Mouse (Mus musculus) limb, embryonic 14.5 days (tissue): ENCODE measurements at regions not wholly inside any gene's neighbourhood (a gene's known extent, or its start where the extent isn't known, plus 50 kb on each side); places are given as distances from the start of the nearest gene placed in this dataset.
"Not testable (repeated sequence)": the region's sequence is repeated elsewhere in the genome, so short reads cannot be mapped to it uniquely, and the experiment has no call there.

Source experiments
- ATAC-seq: fragments of 200-750 bp; cut with Nextera tagmentation; 2 replicates; pipeline ENCODE4 v1.8.0; 2017; ENCODE audit warnings: low read depth, moderate number of reproducible peaks, moderate TSS enrichment; ENCODE audit not compliant: low FRiP score
- DNase-seq: peaks from one replicate; pipeline ENCODE4 v3.0.0-alpha.2; 2015; ENCODE audit warnings: low spot score
- H3K27ac ChIP-seq: fragments of 300-500 bp; sonication (generic); replicated peaks from 2 replicates; pipeline ENCODE4 v1.5.1; 2014; ENCODE audit warnings: low read depth, mild to moderate bottlenecking, low read length, moderate library complexity, mixed read lengths
- H3K27me3 ChIP-seq: fragments of 300-500 bp; sonication (generic); 2 replicates; pipeline ENCODE4 v1.6.1; 2014; ENCODE audit warnings: low read length, mixed read lengths; ENCODE audit not compliant: control insufficient read depth, insufficient read depth
- H3K36me3 ChIP-seq: fragments of 300-500 bp; sonication (generic); 2 replicates; pipeline ENCODE4 v1.6.1; 2014; ENCODE audit warnings: mild to moderate bottlenecking, low read length, moderate library complexity, mixed read lengths; ENCODE audit not compliant: control insufficient read depth, insufficient read depth
- H3K4me1 ChIP-seq: fragments of 300-500 bp; sonication (generic); 2 replicates; pipeline ENCODE4 v1.6.1; 2014; ENCODE audit warnings: antibody characterized with exemption, low read length, mixed read lengths; ENCODE audit not compliant: control insufficient read depth, insufficient read depth
- H3K4me2 ChIP-seq: fragments of 300-500 bp; sonication (generic); replicated peaks from 2 replicates; pipeline ENCODE4 v1.6.1; 2014; ENCODE audit warnings: low read depth, mild to moderate bottlenecking, low read length, moderate library complexity; ENCODE audit not compliant: severe bottlenecking
- H3K4me3 ChIP-seq: fragments of 300-500 bp; sonication (generic); replicated peaks from 2 replicates; pipeline ENCODE4 v1.5.1; 2014; ENCODE audit warnings: low read length
- H3K9ac ChIP-seq: fragments of 300-500 bp; sonication (generic); 2 replicates; pipeline ENCODE4 v1.6.1; 2014; ENCODE audit warnings: mild to moderate bottlenecking, low read depth, low read length, moderate library complexity; ENCODE audit not compliant: severe bottlenecking
- H3K9me3 ChIP-seq: fragments of 300-500 bp; sonication (generic); 2 replicates; pipeline ENCODE4 v1.6.1; 2016; ENCODE audit warnings: low read length; ENCODE audit not compliant: control insufficient read depth
- POLR2A ChIP-seq: fragments of 200-500 bp; IDR thresholded peaks from 2 replicates; pipeline ENCODE4 v1.8.0; 2012; ENCODE audit warnings: inconsistent platforms, mild to moderate bottlenecking, moderate library complexity, borderline replicate concordance; ENCODE audit not compliant: insufficient read depth, insufficient read length; ENCODE audit errors: extremely low read depth
- WGBS: fragments of 180-500 bp; shearing (Covaris S2); extraction: QIAGEN DNeasy Blood & Tissue Kit; methylation state at CpG from one replicate; pipeline ENCODE4 v1.1.7; 2014; 5-methylcytosine and 5-hydroxymethylcytosine counted together

DNA sequence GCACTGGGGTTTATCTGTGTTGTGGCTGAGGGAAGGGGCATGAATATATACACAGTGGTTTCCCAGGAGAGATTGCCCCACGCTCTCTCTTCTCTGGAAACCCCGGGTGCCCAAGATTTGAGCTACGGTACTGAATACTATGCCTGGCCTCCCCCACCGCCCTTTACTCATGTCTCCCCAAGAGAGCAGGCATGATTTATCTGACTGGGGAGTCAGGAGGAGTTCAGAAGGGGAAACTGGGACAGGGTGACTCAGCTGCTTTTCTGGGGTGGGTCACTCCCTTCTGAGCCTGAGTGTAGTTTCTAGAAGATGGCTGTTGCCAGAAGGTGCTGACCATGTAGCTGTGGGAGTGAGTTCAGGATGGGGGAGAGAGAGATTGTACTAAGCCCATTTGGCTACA is 92.0 kb upstream of the Lnx1 start:
- no peak for TF ChIP-seq POLR2A
- Histone ChIP-seq H3K36me3 (no peaks in the 10 kb centered on the region), H3K9me3 (no peaks in the 10 kb centered on the region), H3K4me3 (no peak overlapping the region), H3K9ac (no peak overlapping the region), H3K4me1 (peaks cover 27% of the 10 kb centered on the region), H3K27me3 (no peaks in the 10 kb centered on the region), H3K27ac (no peak overlapping the region), H3K4me2 (no peak overlapping the region)
- WGBS, result 86% methylated on average over 4 of the region's 4 CpGs
- DNase-seq (no peak), ATAC-seq (no peak)

DNA sequence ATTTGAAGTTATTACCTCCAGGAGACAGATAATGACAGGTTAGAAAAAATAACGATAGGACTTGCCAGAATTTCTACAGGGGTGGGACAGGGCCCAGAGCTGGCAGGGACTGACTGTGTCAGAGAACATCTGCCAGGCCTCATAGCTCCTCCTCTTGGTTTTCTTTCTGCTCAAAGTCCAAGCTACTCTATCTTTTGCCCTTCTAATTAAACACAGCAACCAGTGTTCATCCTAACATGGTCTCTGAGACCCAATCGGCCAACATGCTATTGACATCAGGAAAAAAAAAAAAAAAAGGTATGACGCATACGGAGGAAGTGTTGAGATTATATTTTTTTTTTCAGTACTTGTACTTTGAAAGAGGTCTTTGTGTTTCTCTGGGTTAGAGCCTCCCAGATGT is 90.7 kb upstream of the Lnx1 start:
- Histone ChIP-seq H3K36me3 (no peaks in the 10 kb centered on the region), H3K9me3 (no peaks in the 10 kb centered on the region), H3K27ac (peak overlapping the region; percentile 83), H3K9ac (no peak overlapping the region), H3K4me3 (no peak overlapping the region), H3K4me1 (peaks cover 27% of the 10 kb centered on the region), H3K4me2 (no peak overlapping the region), H3K27me3 (no peaks in the 10 kb centered on the region)
- ATAC-seq, result no peak
- no peak for TF ChIP-seq POLR2A
- WGBS, result 38% methylated on average over 4 of the region's 4 CpGs
- DNase-seq, result peak; percentile 42

DNA sequence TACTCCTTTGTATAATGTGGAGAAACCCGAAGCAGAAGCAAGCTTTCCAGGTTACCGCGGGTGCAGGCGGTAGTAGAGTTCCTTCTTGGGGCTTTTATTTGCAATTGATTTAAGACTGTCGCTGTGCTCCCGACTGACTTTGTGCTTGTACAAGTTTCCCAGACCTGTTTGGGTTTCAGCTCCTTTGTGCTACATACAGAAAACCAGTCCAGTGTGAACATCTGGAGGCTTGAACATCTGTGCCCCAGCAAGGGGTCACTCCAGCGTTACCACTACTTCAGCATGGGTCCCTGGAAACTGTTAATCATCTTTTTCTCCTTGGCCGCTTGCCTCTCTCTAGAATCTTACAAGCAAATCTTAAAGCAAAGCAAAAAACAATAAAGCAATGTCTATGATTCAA is 90.2 kb upstream of the Lnx1 start:
- ATAC-seq (peak; percentile 51; the same call in 1 of the 2 replicates), DNase-seq (peak; percentile 77)
- no peak for TF ChIP-seq POLR2A
- H3K4me2 ChIP-seq, result peak overlapping the region; percentile 31; the same call in 1 of the 2 replicates
- H3K4me3 ChIP-seq, result no peak overlapping the region
- H3K9ac ChIP-seq, result peak overlapping the region; percentile 31; the same call in 1 of the 2 replicates
- H3K4me1 ChIP-seq, result peaks cover 27% of the 10 kb centered on the region
- no peaks in the 10 kb centered on the region for H3K36me3 ChIP-seq
- H3K9me3 ChIP-seq, result no peaks in the 10 kb centered on the region
- H3K27me3 ChIP-seq, result no peaks in the 10 kb centered on the region
- peak overlapping the region; percentile 83 for H3K27ac ChIP-seq
- WGBS, result 6% methylated on average over 8 of the region's 8 CpGs

DNA sequence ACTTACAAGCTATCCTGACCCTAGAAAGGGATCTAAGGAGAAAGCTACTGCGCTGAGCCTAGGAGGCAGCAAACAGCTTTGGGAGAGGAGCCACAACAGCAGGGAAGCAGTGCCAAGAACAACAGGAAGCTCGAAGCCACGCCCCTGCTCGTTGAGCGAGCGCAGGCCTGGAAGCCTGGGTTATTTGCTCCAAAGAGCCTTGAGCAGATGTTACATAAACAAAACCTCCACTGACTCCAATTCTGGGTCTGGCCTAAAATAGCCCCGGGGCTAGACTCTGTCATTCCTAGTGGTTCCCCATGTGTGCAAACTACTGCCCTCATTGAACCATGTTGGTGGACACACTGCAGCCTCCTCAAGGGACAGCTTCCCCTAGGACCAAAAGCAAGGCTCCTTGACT is 89.6 kb upstream of the Lnx1 start:
- TF ChIP-seq POLR2A, result no peak
- Histone ChIP-seq H3K4me3 (no peak overlapping the region), H3K27me3 (no peaks in the 10 kb centered on the region), H3K4me2 (peak overlapping the region; percentile 31; the same call in 1 of the 2 replicates), H3K9ac (peak overlapping the region; percentile 31; the same call in 1 of the 2 replicates), H3K36me3 (no peaks in the 10 kb centered on the region), H3K4me1 (peaks cover 27% of the 10 kb centered on the region), H3K27ac (peak overlapping the region; percentile 83), H3K9me3 (no peaks in the 10 kb centered on the region)
- WGBS, result 1% methylated on average over 7 of the region's 7 CpGs
- DNase-seq (peak; percentile 89), ATAC-seq (peak; percentile 65)

DNA sequence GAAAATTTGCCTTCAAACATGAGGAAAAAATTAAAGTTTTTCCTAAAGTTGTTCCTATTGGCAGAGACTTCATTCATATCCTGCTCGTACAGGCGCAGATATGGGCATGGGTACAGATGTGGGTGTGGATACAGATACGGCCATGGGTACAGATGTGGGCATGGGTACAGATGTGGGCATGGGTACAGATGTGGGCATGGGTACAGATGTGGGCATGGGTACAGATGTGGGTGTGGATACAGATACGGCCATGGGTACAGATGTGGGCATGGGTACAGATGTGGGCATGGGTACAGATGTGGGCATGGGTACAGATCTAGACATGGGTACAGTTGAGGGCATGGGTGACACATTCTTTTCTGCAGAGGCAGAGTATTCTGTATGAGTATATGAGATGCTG is 87.8 kb upstream of the Lnx1 start:
- H3K4me1 ChIP-seq, result peaks cover 21% of the 10 kb centered on the region
- not testable (repeated sequence) for DNase-seq, ATAC-seq, H3K27ac ChIP-seq, H3K4me2 ChIP-seq, H3K36me3 ChIP-seq, H3K9ac ChIP-seq, H3K4me3 ChIP-seq, H3K27me3 ChIP-seq, H3K9me3 ChIP-seq
- 81% methylated on average over 4 of the region's 4 CpGs for WGBS

DNA sequence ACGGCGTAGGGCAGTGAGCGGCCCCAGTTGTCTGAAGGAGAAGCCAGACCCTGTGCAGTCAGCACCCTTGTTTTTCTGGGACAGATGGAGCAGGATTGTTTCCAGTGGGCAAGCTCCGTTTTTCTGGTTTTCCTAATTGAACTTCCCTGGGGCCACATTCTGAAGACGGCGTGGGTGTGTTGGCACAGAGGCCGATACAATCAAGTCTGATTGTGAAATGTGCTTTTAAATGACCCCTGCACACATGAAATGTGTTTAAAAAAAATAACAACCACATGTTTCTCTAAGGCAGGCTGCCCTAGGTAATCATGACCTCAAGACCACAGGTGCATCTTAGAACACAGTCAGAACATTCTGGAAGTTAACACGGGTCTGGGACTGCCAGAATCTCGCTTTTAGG is 81.2 kb upstream of the Lnx1 start:
- 35% methylated on average over 9 of the region's 9 CpGs for WGBS
- no peak overlapping the region for H3K27ac ChIP-seq
- peaks cover 3% of the 10 kb centered on the region; the same call in 1 of the 2 replicates for H3K4me1 ChIP-seq
- ATAC-seq (no peak), DNase-seq (no peak)
- H3K36me3 ChIP-seq, result no peaks in the 10 kb centered on the region
- no peak overlapping the region for H3K4me2 ChIP-seq
- TF ChIP-seq POLR2A, result no peak
- H3K4me3 ChIP-seq, result no peak overlapping the region
- H3K9me3 ChIP-seq, result no peaks in the 10 kb centered on the region
- no peak overlapping the region for H3K9ac ChIP-seq
- H3K27me3 ChIP-seq, result no peaks in the 10 kb centered on the region
